Mouse (Mus musculus) gastrocnemius, adult 2 months (tissue): ENCODE data around the gene Cacna2d4. TPM values are rescaled to one million over a fixed set of nuclear protein-coding genes. Genes with fewer than 3 reads are reported as not detected.

Experiments used
- DNase-seq: peaks from one replicate; pipeline ENCODE4 v3.0.0; 2022
- H3K27ac ChIP-seq: fragments of 200-600 bp; 2 replicates; pipeline ENCODE4 v1.8.1; 2022; ENCODE audit warnings: mild to moderate bottlenecking
- H3K4me3 ChIP-seq: fragments of 200-600 bp; 2 replicates; pipeline ENCODE4 v1.8.1; 2022; ENCODE audit warnings: mild to moderate bottlenecking, moderate library complexity
- CTCF ChIP-seq: fragments of 200-600 bp; IDR thresholded peaks from 2 replicates; pipeline ENCODE4 v1.8.1; 2022; ENCODE audit warnings: antibody characterized with exemption, mild to moderate bottlenecking, moderate library complexity
- intact Hi-C: fragments of 180-260 bp; cut with DNase I; formaldehyde crosslinking; loops from one replicate; pipeline ENCODE4 v1.15.1; 2025
- total RNA-seq, 2 experiments: library from RNA; stranded (reverse); gene quantifications; 2 replicates each; pipeline ENCODE4 v1.2.3; 2021

The Cacna2d4 gene
- total RNA-seq, 2 experiments from 2014 or later = 0.33 to 2.7 TPM

- DNase-seq = no peak
- Histone ChIP-seq H3K27ac (no peak overlapping the region), H3K4me3 (no peak overlapping the region)
- intact Hi-C loops = no loop called here
- TF ChIP-seq CTCF = no peak
These were observed 156.5 kb downstream of the Cacna2d4 start for GRCm38 (mm10) chr6:119392836-119393235.

- H3K27ac ChIP-seq = peak overlapping the region; percentile 80
- H3K4me3 ChIP-seq = no peak overlapping the region
- no peak for TF ChIP-seq CTCF
- no peak for DNase-seq
- intact Hi-C loops = no loop called here
These were observed 159.3 kb downstream of the Cacna2d4 start for GRCm38 (mm10) chr6:119395421-119396308.

GRCm38 (mm10) chr6:119396309-119396634 is 159.9 kb downstream of the Cacna2d4 start:
- peak; percentile 88 for DNase-seq
- Histone ChIP-seq H3K4me3 (peak overlapping the region; percentile 21; the same call in 1 of the 2 replicates), H3K27ac (peak overlapping the region; percentile 80)
- intact Hi-C loops = no loop called here
- TF ChIP-seq CTCF = no peak

DNA sequence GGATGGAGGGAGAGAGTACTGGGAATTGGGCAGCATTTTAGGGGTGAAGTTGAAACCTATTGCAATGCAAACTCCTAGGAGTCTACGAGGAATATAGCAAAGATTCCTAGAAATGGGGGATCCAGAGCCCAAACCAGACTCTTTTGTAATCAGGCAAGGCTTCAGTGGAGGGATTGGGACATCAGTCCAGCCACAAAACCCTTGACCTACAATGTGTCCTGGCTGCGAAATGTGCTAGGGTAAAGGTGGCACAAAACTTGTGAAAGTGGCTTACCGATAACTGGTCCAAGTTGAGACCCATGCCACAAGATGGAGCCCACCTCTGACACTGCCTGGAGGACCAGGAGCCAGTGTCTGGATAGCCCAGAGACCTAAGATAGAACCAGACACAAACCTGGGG is 163.0 kb downstream of the Cacna2d4 start:
- intact Hi-C loops = no loop called here

GRCm38 (mm10) chr6:119400649-119401048 is 164.3 kb downstream of the Cacna2d4 start:
- no peak for DNase-seq
- TF ChIP-seq CTCF = no peak
- H3K27ac ChIP-seq = no peak overlapping the region
- intact Hi-C loops = no loop called here
- no peak overlapping the region for H3K4me3 ChIP-seq

More for the DNA sequence above, 163.0 kb downstream of the Cacna2d4 start:
- no peak for DNase-seq
- no peak overlapping the region for H3K4me3 ChIP-seq
- TF ChIP-seq CTCF = no peak
- H3K27ac ChIP-seq = no peak overlapping the region

DNA sequence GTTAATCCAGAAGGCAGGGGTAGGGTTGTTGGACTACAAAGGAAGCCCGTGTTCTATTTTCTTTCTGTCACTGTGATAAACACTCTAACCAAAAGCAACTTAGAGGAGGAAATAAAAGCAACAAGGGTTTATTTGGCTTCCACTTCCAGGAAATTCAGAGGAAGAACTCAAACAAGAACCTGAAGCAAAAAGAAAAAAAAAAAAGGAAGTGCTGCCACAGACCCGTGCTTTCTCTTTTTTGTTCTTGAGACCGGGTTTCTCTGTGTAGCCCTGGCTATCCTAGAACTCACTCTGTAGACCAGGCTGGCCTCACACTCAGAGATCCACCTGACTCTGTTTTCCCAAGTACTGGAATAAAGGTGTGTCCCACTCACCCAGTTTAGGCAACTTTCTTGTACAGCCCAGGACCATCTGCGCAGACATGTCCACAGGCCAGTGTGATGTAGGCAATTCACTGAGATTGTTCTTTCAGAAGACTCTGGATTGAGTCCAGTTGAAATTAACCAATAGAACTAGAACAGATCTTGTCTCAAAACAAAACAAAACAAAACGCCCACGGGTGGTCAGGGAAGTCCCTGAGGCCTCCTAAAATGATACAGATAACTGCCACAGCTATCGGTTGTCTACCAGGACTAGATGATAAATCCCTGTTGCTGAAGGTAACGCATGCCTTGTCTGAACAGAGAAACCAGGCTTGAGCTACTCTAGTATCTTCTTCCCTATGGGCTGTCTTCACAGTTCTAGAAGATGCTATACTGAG is 165.4 kb downstream of the Cacna2d4 start:
- H3K27ac ChIP-seq = peak overlapping the region; percentile 46
- intact Hi-C loops = no loop called here
- no peak overlapping the region for H3K4me3 ChIP-seq
- no peak for DNase-seq
- TF ChIP-seq CTCF = no peak

Other genes starting within 250 kb of the Cacna2d4 start
- 1 to 10 TPM; 4.3 to 4.8 TPM for gene Dcp1b, start 61.3 kb upstream of the Cacna2d4 start, total RNA-seq
- gene Cacna1c, start 40.1 kb upstream of the Cacna2d4 start, total RNA-seq = 1 to 10 TPM; 1.7 to 1.9 TPM
- gene Lrtm2, start 94.2 kb downstream of the Cacna2d4 start, total RNA-seq = under 1 TPM; 0.22 to 0.77 TPM
- gene Adipor2, start 181.2 kb downstream of the Cacna2d4 start, total RNA-seq = 10 to 100 TPM; 87.7 to 94.8 TPM
- 10 to 100 TPM; 10.3 to 10.4 TPM for gene Fbxl14, start 243.1 kb downstream of the Cacna2d4 start, total RNA-seq